Mouse (Mus musculus) megakaryocyte, embryonic 14.5 days (primary cell): ENCODE measurements around the gene Ror1. TPM values are rescaled to one million over a fixed set of nuclear protein-coding genes. Genes with fewer than 3 reads are reported as not detected.

Experiments
- H3K27me3 ChIP-seq: replicated peaks from 2 replicates; pipeline ENCODE3; 2012; ENCODE audit warnings: inconsistent platforms
- H3K36me3 ChIP-seq: replicated peaks from 2 replicates; pipeline ENCODE3; 2012; ENCODE audit warnings: low read length, inconsistent platforms, mixed read lengths
- H3K4me1 ChIP-seq: 2 replicates; pipeline ENCODE4 v1.6.1; 2012; ENCODE audit warnings: inconsistent platforms
- H3K4me3 ChIP-seq: replicated peaks from 2 replicates; pipeline ENCODE3; 2012; ENCODE audit warnings: moderate library complexity, mild to moderate bottlenecking, inconsistent platforms
- H3K9me3 ChIP-seq: 2 replicates; pipeline ENCODE4 v1.6.1; 2012; ENCODE audit warnings: inconsistent platforms
- FLI1 ChIP-seq: IDR thresholded peaks from 2 replicates; pipeline ENCODE4 v1.6.1; 2012; ENCODE audit warnings: low read length, inconsistent platforms, mixed read lengths
- GATA1 ChIP-seq: IDR thresholded peaks from 3 replicates; pipeline ENCODE4 v1.6.1; 2012; ENCODE audit warnings: mixed read lengths, low read length, inconsistent platforms, borderline replicate concordance
- polyA plus RNA-seq: library from polyadenylated mRNA; stranded (reverse); fragments of >175 nt; gene quantifications from 2 replicates; pipeline ENCODE4 v1.2.3, GENCODE M21; 2012; ENCODE audit warnings: low replicate concordance; ENCODE audit not compliant: insufficient read depth

Ror1 gene
- polyA plus RNA-seq, 1 experiment, result not detected

DNA sequence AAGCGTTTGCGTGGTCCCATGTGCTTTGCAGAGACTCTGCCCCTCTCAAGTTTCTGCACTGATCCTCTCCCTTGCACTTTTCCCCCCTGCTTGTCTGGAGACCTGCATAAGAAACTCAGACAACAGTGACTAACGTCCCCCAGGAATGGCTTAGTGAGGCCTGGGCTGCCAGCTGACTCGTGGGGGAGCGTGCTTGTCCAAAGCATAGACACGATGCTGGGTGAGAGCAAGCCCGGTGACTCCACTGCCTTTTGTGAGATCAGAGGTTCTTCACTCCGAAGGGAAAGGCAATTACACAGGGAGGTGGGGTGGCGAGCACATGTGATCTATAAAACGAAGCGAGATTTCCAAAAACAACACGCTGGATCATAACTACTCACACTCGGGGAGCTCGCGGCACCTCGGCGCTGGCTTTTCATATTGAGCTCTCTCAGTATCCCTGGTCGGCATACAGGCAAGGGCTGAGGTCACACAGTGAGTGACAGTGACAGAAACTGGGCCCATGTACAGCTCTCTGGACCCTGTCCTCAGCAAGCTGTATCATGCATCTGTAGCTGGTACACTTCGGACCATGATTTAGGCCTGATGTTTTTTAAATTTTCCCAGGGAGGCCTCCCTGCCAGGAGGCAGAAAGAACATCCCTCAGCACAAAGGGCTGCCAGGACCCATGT is 34.1 kb upstream of the Ror1 start:
- H3K27me3 ChIP-seq, result peaks cover 3% of the 10 kb centered on the region
- TF ChIP-seq GATA1, result no peak
- no peak for TF ChIP-seq FLI1
- no peaks in the 10 kb centered on the region for H3K36me3 ChIP-seq
- H3K4me3 ChIP-seq, result no peak overlapping the region
- no peaks in the 10 kb centered on the region for H3K4me1 ChIP-seq
- H3K9me3 ChIP-seq, result no peaks in the 10 kb centered on the region

- Histone ChIP-seq H3K4me1 (peaks cover 4% of the 10 kb centered on the region; the same call in 1 of the 2 replicates), H3K4me3 (peak overlapping the region; percentile 8), H3K9me3 (no peaks in the 10 kb centered on the region), H3K36me3 (no peaks in the 10 kb centered on the region), H3K27me3 (peaks cover 6% of the 10 kb centered on the region)
- TF ChIP-seq GATA1, result no peak
- TF ChIP-seq FLI1, result no peak
These were observed 29.9 kb upstream of the Ror1 start for GRCm38 (mm10) chr4:100065686-100066085.

- Histone ChIP-seq H3K9me3 (no peaks in the 10 kb centered on the region), H3K27me3 (peaks cover 6% of the 10 kb centered on the region), H3K4me3 (no peak overlapping the region), H3K36me3 (no peaks in the 10 kb centered on the region), H3K4me1 (peaks cover 4% of the 10 kb centered on the region; the same call in 1 of the 2 replicates)
- TF ChIP-seq FLI1 (no peak), GATA1 (no peak)
These were observed 25.5 kb upstream of the Ror1 start for GRCm38 (mm10) chr4:100070101-100070500.

GRCm38 (mm10) chr4:100096596-100097181 is 1.1 kb downstream of the Ror1 start:
- H3K4me1 ChIP-seq, result peaks cover 12% of the 10 kb centered on the region
- H3K9me3 ChIP-seq, result no peaks in the 10 kb centered on the region
- no peak for TF ChIP-seq FLI1
- no peak for TF ChIP-seq GATA1
- peaks cover 56% of the 10 kb centered on the region for H3K27me3 ChIP-seq
- peak overlapping the region; percentile 90 for H3K4me3 ChIP-seq
- no peaks in the 10 kb centered on the region for H3K36me3 ChIP-seq

GRCm38 (mm10) chr4:100097364-100097979 is 1.9 kb downstream of the Ror1 start:
- no peak for TF ChIP-seq FLI1
- no peak for TF ChIP-seq GATA1

GRCm38 (mm10) chr4:100101066-100101820 is 5.7 kb downstream of the Ror1 start:
- Histone ChIP-seq H3K9me3 (no peaks in the 10 kb centered on the region), H3K4me3 (no peak overlapping the region), H3K36me3 (no peaks in the 10 kb centered on the region), H3K27me3 (peaks cover 29% of the 10 kb centered on the region), H3K4me1 (peaks cover 4% of the 10 kb centered on the region)
- TF ChIP-seq FLI1, result no peak

More at GRCm38 (mm10) chr4:100097364-100097979, 1.9 kb downstream of the Ror1 start:
- peaks cover 12% of the 10 kb centered on the region for H3K4me1 ChIP-seq
- no peak overlapping the region for H3K4me3 ChIP-seq
- no peaks in the 10 kb centered on the region for H3K9me3 ChIP-seq
- H3K36me3 ChIP-seq, result no peaks in the 10 kb centered on the region
- H3K27me3 ChIP-seq, result peaks cover 57% of the 10 kb centered on the region

DNA sequence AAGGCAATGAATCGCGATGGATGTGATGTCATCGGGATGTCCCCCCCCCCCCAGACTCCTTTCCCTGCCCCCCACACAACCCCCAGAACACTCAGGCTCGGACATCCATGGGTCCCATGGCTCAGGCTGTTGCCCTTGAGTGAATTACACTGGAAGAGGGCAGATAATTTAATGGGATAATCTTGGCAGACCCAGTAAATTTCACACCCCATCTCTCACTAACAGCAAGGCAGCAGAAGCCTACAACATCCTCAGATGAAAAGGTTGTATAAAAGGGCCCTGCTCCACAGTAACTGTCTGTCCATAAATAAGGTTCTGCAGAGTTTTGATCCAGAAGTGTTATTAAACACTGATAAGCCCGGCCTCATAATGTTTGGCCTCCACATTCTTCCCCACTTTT is 6.3 kb downstream of the Ror1 start:
- Histone ChIP-seq H3K36me3 (no peaks in the 10 kb centered on the region), H3K4me1 (no peaks in the 10 kb centered on the region), H3K27me3 (peaks cover 23% of the 10 kb centered on the region), H3K4me3 (no peak overlapping the region), H3K9me3 (no peaks in the 10 kb centered on the region)
- TF ChIP-seq GATA1, result no peak
- TF ChIP-seq FLI1, result no peak

GRCm38 (mm10) chr4:100104241-100104640 is 8.7 kb downstream of the Ror1 start:
- TF ChIP-seq GATA1 (no peak), FLI1 (no peak)
- peaks cover 4% of the 10 kb centered on the region for H3K27me3 ChIP-seq
- no peak overlapping the region for H3K4me3 ChIP-seq
- no peaks in the 10 kb centered on the region for H3K4me1 ChIP-seq
- no peaks in the 10 kb centered on the region for H3K36me3 ChIP-seq
- H3K9me3 ChIP-seq, result no peaks in the 10 kb centered on the region

DNA sequence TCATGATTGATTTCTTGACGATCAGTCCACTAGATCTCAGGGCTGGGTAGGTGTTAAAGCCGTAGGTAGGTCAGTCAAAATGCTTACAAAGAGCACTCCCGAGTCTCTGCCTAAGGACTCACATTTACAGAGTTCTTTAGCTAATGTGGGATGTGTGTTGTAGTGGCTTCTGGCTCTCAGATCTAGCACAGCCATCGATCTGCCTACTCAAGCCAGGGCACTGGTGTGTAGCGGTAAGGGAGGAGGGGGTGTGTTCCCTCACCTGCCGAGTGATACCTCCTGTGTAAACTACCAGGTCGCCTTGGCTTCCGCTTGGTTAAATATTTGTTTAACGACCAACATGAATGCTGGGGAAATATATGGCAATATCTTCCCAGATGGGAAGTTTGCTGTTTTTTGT is 12.0 kb downstream of the Ror1 start:
- Histone ChIP-seq H3K27me3 (peaks cover 2% of the 10 kb centered on the region), H3K4me1 (no peaks in the 10 kb centered on the region), H3K36me3 (no peaks in the 10 kb centered on the region), H3K4me3 (no peak overlapping the region), H3K9me3 (no peaks in the 10 kb centered on the region)
- TF ChIP-seq FLI1 (no peak), GATA1 (no peak)
